ENCODE assay signal across 14 mouse cellular contexts in the genomic region with DNA sequence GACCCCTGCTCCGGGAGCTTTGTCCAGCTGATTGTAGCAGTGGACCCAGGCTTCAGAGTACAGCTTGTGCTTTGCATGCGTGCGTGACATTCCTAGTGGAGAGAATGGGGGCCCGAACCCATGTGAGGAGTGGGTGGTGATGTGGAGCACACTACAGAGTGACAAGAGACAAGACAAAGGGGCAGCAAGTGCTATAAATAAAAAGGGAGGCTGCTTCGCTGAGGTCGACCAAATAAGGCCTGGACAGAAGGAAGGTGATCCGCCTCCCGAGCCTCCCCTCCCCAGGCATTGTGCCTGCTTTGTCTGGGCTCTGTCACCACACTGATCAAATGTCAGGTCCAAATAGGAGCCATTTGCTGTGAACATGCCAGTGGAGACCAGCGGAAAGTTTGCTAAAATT. TPM values are rescaled to one million over a fixed set of nuclear protein-coding genes. Genes with fewer than 3 reads are reported as not detected.
DNase-seq lines count a peak whose midpoint lies in the region; ATAC-seq lines count a peak whose summit lies in the region.
"Had no signal": no experiment of that assay in that cellular context is flagged by ENCODE, and none has a peak within 500 bp of the region (broad histone marks: within the 10 kb centered on the region; RNA-seq: fewer than 3 reads in every experiment).

No protein-coding gene starts in this region.

- H3K4me1 ChIP-seq in embryonic facial prominence, embryonic 10.5 days = peaks cover 54% of the 10 kb centered on the region
- peaks cover 56% of the 10 kb centered on the region for H3K4me1 ChIP-seq in heart, embryonic 12.5 days (replicated peaks)
- peaks cover 10% of the 10 kb centered on the region for H3K4me1 ChIP-seq in limb, embryonic 15.5 days
- H3K4me1 ChIP-seq in liver, embryonic 11.5 days (replicated peaks; ENCODE audit: control insufficient read depth, insufficient read depth, low read length) = no peaks in the 10 kb centered on the region; the same call in 1 of the 2 replicates

- peak; percentile 79 for ATAC-seq in heart, embryonic 12.5 days (ENCODE audit: insufficient number of reproducible peaks, low FRiP score)
- no peak for ATAC-seq in limb, embryonic 15.5 days (ENCODE audit: insufficient number of reproducible peaks, low FRiP score, low TSS enrichment, low read depth)
- ATAC-seq in liver, embryonic 11.5 days (replicated peaks; ENCODE audit: low FRiP score) = no peak

- H3K9ac ChIP-seq in heart, embryonic 12.5 days = peak overlapping the region; percentile 80
- no peak overlapping the region for H3K9ac ChIP-seq in limb, embryonic 15.5 days
- no peak overlapping the region for H3K9ac ChIP-seq in liver, embryonic 11.5 days (ENCODE audit: low read depth, low read length)

- DNase-seq in heart, adult 18-20 months = peak; percentile 34 to 57
- no peak for DNase-seq in heart, postnatal 25 days (ENCODE audit: low spot score)
- peak; percentile 41 for DNase-seq in embryonic facial prominence, embryonic 10.5 days (ENCODE audit: low spot score)
- no peak for DNase-seq in liver, embryonic 11.5 days (ENCODE audit: low spot score)
- DNase-seq in ovary, postnatal 14 days (ENCODE audit: low spot score) = no peak
- DNase-seq in thymus, postnatal 0 days (ENCODE audit: low spot score) = no peak
- DNase-seq: adrenal gland, postnatal 10 days; cerebellum, adult 2 months; lung, adult 18-20 months; retina, postnatal 1 day had no signal

- no peaks in the 10 kb centered on the region for H3K36me3 ChIP-seq in embryonic facial prominence, embryonic 10.5 days (replicated peaks)
- peaks cover 23% of the 10 kb centered on the region for H3K36me3 ChIP-seq in heart, embryonic 12.5 days
- H3K36me3 ChIP-seq in limb, embryonic 15.5 days = no peaks in the 10 kb centered on the region
- no peaks in the 10 kb centered on the region for H3K36me3 ChIP-seq in liver, embryonic 11.5 days (ENCODE audit: control insufficient read depth, insufficient read depth, low read length)

- peak overlapping the region; percentile 69 for H3K4me2 ChIP-seq in heart, embryonic 12.5 days
- no peak overlapping the region for H3K4me2 ChIP-seq in limb, embryonic 15.5 days
- H3K4me2 ChIP-seq in liver, embryonic 11.5 days = no peak overlapping the region

- peak overlapping the region; percentile 75 for H3K27ac ChIP-seq in embryonic facial prominence, embryonic 10.5 days (replicated peaks)
- peak overlapping the region; percentile 99 for H3K27ac ChIP-seq in heart, embryonic 12.5 days (ENCODE audit: poor library complexity, severe bottlenecking)
- peak overlapping the region; percentile 47; the same call in 1 of the 2 replicates for H3K27ac ChIP-seq in limb, embryonic 15.5 days
- no peak overlapping the region for H3K27ac ChIP-seq in liver, embryonic 11.5 days (ENCODE audit: low read depth, low read length)

- H3K4me3 ChIP-seq in embryonic facial prominence, embryonic 10.5 days = no peak overlapping the region
- peak overlapping the region; percentile 16 for H3K4me3 ChIP-seq in heart, embryonic 12.5 days
- H3K4me3 ChIP-seq in limb, embryonic 15.5 days = no peak overlapping the region
- no peak overlapping the region for H3K4me3 ChIP-seq in liver, embryonic 11.5 days (ENCODE audit: low read depth, low read length)

- 56% methylated on average over 9 of the region's 9 CpGs for WGBS in embryonic facial prominence, embryonic 10.5 days
- WGBS in heart, embryonic 12.5 days = 36% methylated on average over 9 of the region's 9 CpGs
- 70% methylated on average over 9 of the region's 9 CpGs for WGBS in limb, embryonic 15.5 days
- WGBS in liver, embryonic 11.5 days = 69% methylated on average over 9 of the region's 9 CpGs

- intact Hi-C loops in heart, postnatal 25 days (cut with DNase I) = no loop called here

- H3K9me3 ChIP-seq in embryonic facial prominence, embryonic 10.5 days = no peaks in the 10 kb centered on the region
- peaks cover 4% of the 10 kb centered on the region; the same call in 1 of the 2 replicates for H3K9me3 ChIP-seq in heart, embryonic 12.5 days (replicated peaks)
- H3K9me3 ChIP-seq in limb, embryonic 15.5 days = no peaks in the 10 kb centered on the region
- no peaks in the 10 kb centered on the region for H3K9me3 ChIP-seq in liver, embryonic 11.5 days (ENCODE audit: control insufficient read depth, low read length)

- no peaks in the 10 kb centered on the region for H3K27me3 ChIP-seq in embryonic facial prominence, embryonic 10.5 days (replicated peaks; ENCODE audit: low read depth, poor library complexity, severe bottlenecking)
- H3K27me3 ChIP-seq in heart, embryonic 12.5 days (replicated peaks) = peaks cover 32% of the 10 kb centered on the region; the same call in 1 of the 2 replicates
- H3K27me3 ChIP-seq in limb, embryonic 15.5 days = no peaks in the 10 kb centered on the region
- H3K27me3 ChIP-seq in liver, embryonic 11.5 days (replicated peaks; ENCODE audit: control insufficient read depth, insufficient read depth, low read length) = no peaks in the 10 kb centered on the region; the same call in none of the 2 replicates

RNA-seq across cellular contexts. Expression of gene Myh7, which starts 2.4 kb away (rescaled TPM):
- 1,000 to 10,000 TPM; 1,849 to 2,242 TPM for total RNA-seq in heart, adult 18-20 months (2021)
- 1,000 to 10,000 TPM; 2,164 to 2,361 TPM for total RNA-seq in heart, postnatal 25 days (2021)
- polyA plus RNA-seq in embryonic facial prominence, embryonic 10.5 days (2016; fragmentation: Nextera tagmentation; extraction: Ambion mirVana) = 1.9 and 8.4 TPM in 2 replicates
- polyA plus RNA-seq in heart, embryonic 12.5 days (2016; fragmentation: Nextera tagmentation; extraction: Ambion mirVana) = 5,583 and 5,934 TPM in 2 replicates
- 33.5 and 95.2 TPM in 2 replicates for polyA plus RNA-seq in limb, embryonic 15.5 days (2015; fragmentation: Nextera tagmentation; extraction: Ambion mirVana)
- polyA plus RNA-seq in liver, embryonic 11.5 days (2014; fragmentation: Nextera tagmentation; extraction: Ambion mirVana) = 2.7 and 9.7 TPM in 2 replicates
- 0.49 and 0.55 TPM in 2 replicates for polyA plus RNA-seq in thymus, postnatal 0 days (2015; fragmentation: Nextera tagmentation; extraction: Ambion mirVana)

RNA-seq across cellular contexts. Expression of gene Ngdn, which starts 18.5 kb away (rescaled TPM):
- 10 to 100 TPM; 27.7 to 31.1 TPM for total RNA-seq in heart, adult 18-20 months (2021)
- 10 to 100 TPM; 26.0 to 27.0 TPM for total RNA-seq in heart, postnatal 25 days (2021)
- 91.1 and 94.2 TPM in 2 replicates for polyA plus RNA-seq in embryonic facial prominence, embryonic 10.5 days (2016; fragmentation: Nextera tagmentation; extraction: Ambion mirVana)
- 55.7 and 60.8 TPM in 2 replicates for polyA plus RNA-seq in heart, embryonic 12.5 days (2016; fragmentation: Nextera tagmentation; extraction: Ambion mirVana)
- 70.7 and 79.7 TPM in 2 replicates for polyA plus RNA-seq in limb, embryonic 15.5 days (2015; fragmentation: Nextera tagmentation; extraction: Ambion mirVana)
- 87.0 and 95.6 TPM in 2 replicates for polyA plus RNA-seq in liver, embryonic 11.5 days (2014; fragmentation: Nextera tagmentation; extraction: Ambion mirVana)
- polyA plus RNA-seq in thymus, postnatal 0 days (2015; fragmentation: Nextera tagmentation; extraction: Ambion mirVana) = 128 and 129 TPM in 2 replicates

RNA-seq across cellular contexts. Expression of gene Gm17428, which starts 20.1 kb away (rescaled TPM):
- not detected for total RNA-seq in heart, adult 18-20 months (2021)
- total RNA-seq in heart, postnatal 25 days (2021) = not detected
- polyA plus RNA-seq in embryonic facial prominence, embryonic 10.5 days (2016; fragmentation: Nextera tagmentation; extraction: Ambion mirVana) = not detected in 2 replicates
- polyA plus RNA-seq in heart, embryonic 12.5 days (2016; fragmentation: Nextera tagmentation; extraction: Ambion mirVana) = not detected in 2 replicates
- not detected in 2 replicates for polyA plus RNA-seq in limb, embryonic 15.5 days (2015; fragmentation: Nextera tagmentation; extraction: Ambion mirVana)
- not detected in 2 replicates for polyA plus RNA-seq in liver, embryonic 11.5 days (2014; fragmentation: Nextera tagmentation; extraction: Ambion mirVana)
- not detected in 2 replicates for polyA plus RNA-seq in thymus, postnatal 0 days (2015; fragmentation: Nextera tagmentation; extraction: Ambion mirVana)
- total RNA-seq: adrenal gland, postnatal 10 days; layer of hippocampus, postnatal 14 days had no signal
- polyA plus RNA-seq: C2C12; cerebellum, adult 2 months had no signal

RNA-seq across cellular contexts. Expression of gene Myh6, which starts 30.1 kb away (rescaled TPM):
- over 10,000 TPM; 21,244 to 21,975 TPM for total RNA-seq in heart, adult 18-20 months (2021)
- over 10,000 TPM; 23,221 to 24,394 TPM for total RNA-seq in heart, postnatal 25 days (2021)
- 0.26 and 2.0 TPM in 2 replicates for polyA plus RNA-seq in embryonic facial prominence, embryonic 10.5 days (2016; fragmentation: Nextera tagmentation; extraction: Ambion mirVana)
- polyA plus RNA-seq in heart, embryonic 12.5 days (2016; fragmentation: Nextera tagmentation; extraction: Ambion mirVana) = 2,737 and 2,858 TPM in 2 replicates
- polyA plus RNA-seq in limb, embryonic 15.5 days (2015; fragmentation: Nextera tagmentation; extraction: Ambion mirVana) = 2.6 and 7.7 TPM in 2 replicates
- 14.5 and 43.0 TPM in 2 replicates for polyA plus RNA-seq in liver, embryonic 11.5 days (2014; fragmentation: Nextera tagmentation; extraction: Ambion mirVana)
- 0.34 and 0.35 TPM in 2 replicates for polyA plus RNA-seq in thymus, postnatal 0 days (2015; fragmentation: Nextera tagmentation; extraction: Ambion mirVana)

Comparison
In these comparisons a context has a peak if more than half of its experiments do, and no peak if none do; other contexts are left out.
1. DNase-seq: peak in heart, adult 18-20 months (2 of 2) and embryonic facial prominence, embryonic 10.5 days (single experiment); none in heart, postnatal 25 days (single experiment), liver, embryonic 11.5 days (single experiment), ovary, postnatal 14 days (single experiment) and thymus, postnatal 0 days (single experiment).
2. RNA of gene Myh7, which starts 2.4 kb away (polyA plus RNA-seq): 5,583 to 5,934 TPM in heart, embryonic 12.5 days; 33.5 to 95.2 TPM in limb, embryonic 15.5 days, 2.7 to 9.7 TPM in liver, embryonic 11.5 days, 1.9 to 8.4 TPM in embryonic facial prominence, embryonic 10.5 days and 0.49 to 0.55 TPM in thymus, postnatal 0 days; every median in the first group is over 10 times any median in the second.